Mouse (Mus musculus): ENCODE results near the gene Camkmt.

The Camkmt gene

DNA sequence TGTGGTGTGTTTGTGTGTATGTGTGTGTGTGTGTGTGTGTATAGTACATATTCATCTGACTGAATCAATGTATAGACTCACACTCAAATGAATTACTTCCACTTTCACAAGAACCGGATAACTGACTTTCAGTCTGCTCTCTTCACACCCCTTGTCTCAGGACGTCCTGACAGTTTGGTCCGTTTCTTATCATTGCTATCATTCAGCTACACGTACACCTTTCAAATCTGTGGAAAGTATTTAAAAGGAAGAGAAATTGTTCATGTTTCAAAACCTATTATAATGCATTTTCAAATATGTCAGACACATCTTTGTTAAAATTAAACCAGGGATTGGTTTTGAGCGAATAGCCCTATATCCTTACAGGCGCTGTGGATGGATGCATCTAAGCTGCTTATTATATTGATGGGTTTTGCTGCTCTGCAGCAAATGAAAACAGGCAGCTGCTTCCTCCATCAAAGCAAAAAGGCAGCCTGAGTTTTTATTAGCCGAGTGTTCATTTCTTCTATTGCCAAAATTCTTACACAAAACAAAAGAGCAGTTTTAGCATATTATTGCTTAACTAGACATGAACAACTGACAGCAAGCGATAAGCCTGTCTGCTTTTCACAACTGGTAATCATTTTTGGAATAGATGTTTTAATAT is 291.3 kb downstream of the Camkmt start:
- TF ChIP-seq GATA4 (IDR thresholded peaks at IDR 0.05; ENCODE audit: insufficient replicate concordance, low read length) = no peak

DNA sequence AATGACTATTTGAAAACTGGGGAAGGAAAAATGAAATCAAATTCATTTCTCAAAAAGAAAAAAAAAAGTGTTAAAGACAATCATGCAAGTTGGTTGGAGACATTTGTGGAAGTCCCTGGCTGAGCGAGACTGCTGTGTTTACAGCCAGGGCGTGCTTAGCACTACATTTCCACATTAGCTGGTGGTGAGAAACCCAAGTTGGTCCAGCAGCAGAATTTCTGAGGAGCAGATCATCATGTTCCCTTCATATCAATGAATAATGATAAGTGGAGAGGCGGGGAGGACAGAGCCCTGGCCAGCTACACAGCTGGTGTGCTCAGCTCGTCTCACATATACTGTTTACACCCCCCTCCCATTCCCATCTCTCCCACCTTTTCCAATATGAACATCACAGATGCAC is 292.0 kb downstream of the Camkmt start:
- no peak for TF ChIP-seq GATA4 (IDR thresholded peaks at IDR 0.05; ENCODE audit: insufficient replicate concordance, low read length)

DNA sequence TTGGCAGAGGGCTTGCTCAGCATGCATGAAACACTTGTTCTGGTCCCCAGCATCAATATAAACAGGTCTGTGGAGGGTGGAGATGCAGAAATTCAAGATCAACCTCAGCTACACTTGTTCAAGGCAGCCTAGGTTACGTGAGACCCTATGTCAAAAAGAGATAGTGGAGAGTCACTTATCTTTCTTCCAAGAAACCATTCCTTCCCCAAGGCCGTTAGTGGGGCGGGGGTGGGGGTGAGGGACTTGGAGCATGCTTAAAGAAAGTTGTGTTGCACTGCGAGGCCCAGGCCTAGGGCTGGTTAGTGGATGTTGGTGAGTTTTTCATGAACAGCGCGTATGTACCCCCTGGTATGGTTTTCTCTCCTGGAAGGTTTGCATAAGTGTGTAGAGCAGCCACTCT is 292.6 kb downstream of the Camkmt start:
- no peak for TF ChIP-seq GATA4 (IDR thresholded peaks at IDR 0.05; ENCODE audit: insufficient replicate concordance, low read length)

DNA sequence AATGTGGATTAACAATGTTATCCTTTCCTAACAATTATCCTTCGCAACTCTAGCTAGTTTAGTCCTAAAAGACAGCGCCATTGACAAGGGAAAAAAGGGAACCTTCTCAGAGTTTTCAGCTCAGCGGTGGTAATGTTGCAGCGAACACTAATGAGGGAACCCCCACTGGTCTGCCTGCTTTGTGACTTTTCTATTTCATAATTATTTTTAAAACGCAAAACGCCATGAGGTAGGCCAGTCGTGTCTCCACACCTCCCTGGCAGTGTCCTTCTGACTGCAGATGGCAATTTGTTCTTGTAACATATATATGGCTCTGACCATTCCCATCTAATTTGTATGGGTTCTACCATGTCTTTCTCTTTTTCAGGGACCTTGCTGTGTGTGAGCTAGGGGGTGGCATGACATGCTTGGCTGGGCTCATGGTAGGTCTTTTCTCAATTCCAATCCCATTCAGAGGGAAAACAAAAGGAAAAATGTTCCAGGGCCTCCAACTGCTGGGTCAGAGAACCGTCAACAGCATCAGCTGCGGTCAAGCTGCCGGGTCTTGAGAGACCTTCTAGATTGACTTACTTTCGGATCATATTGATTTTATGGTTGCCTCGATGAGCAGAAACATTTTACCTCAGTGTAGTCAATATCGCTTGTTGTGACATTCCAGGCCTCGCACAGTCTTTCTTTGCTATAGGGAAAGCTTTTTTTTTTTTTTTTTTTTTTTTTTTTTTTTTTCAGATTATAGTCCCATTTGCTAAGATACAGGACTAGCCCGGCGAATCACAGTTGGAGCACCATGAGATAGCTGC is 302.9 kb downstream of the Camkmt start:
- TF ChIP-seq GATA4 (IDR thresholded peaks at IDR 0.05; ENCODE audit: insufficient replicate concordance, low read length) = no peak

DNA sequence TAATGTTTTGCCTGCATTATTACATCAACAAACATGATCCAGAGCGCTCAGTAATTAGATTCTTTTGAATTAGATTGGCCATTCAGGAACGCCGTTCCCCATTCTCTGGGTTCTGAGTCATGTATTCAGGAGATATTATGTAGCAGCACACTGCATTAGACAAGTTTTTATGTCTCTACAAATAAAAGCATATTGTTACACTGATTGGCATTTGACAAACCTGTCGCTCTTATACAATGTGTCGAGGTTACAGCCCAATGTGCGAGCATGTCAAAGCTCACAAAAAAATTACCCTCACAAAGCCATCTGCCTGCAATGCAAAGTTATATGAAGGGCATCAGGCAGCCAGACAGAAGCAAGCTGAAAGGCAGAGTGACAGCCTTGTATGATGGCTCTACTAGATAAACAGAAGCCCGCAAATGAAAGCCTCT is 303.6 kb downstream of the Camkmt start:
- no peak for TF ChIP-seq GATA4 (IDR thresholded peaks at IDR 0.05; ENCODE audit: insufficient replicate concordance, low read length)

DNA sequence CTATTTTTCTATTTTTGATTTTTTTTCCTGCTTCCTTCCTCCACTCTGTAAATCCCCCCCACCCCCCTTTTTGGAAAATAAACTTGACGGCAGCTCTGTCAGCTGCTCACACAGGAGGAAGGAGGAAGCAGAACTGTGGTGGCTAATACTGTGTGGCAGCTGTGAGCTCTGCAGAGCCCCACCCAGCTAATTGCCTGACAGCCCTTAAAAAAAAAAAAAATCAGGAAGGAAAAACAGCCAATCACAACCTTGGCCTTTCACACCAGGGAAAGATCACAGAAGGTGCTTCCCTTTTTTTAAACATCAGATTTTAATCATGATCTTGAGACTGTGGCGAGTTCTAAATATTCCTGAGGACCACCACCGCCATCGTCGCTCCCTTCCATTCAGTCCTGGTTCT is 305.1 kb downstream of the Camkmt start:
- TF ChIP-seq GATA4 (IDR thresholded peaks at IDR 0.05; ENCODE audit: insufficient replicate concordance, low read length) = no peak

DNA sequence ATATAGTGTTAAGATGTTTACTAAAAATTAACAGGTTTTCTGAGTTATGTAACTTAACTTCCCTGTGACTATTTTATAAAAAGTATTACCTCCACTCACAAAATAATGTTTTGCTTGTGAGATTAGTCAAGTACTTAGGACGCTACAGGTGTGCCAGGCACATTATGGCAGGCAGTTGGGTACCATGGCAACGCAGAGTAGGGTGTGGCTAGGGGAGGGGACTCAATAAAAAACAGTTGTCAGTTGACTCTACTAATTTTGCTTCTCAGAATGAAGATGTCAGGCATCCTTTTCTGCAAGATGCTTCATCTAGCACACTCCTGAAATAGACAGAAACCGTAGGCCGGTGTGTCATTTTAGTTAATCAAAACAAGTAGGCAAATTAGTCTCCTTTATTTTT is 310.4 kb downstream of the Camkmt start:
- no peak for TF ChIP-seq GATA4 (IDR thresholded peaks at IDR 0.05; ENCODE audit: insufficient replicate concordance, low read length)

DNA sequence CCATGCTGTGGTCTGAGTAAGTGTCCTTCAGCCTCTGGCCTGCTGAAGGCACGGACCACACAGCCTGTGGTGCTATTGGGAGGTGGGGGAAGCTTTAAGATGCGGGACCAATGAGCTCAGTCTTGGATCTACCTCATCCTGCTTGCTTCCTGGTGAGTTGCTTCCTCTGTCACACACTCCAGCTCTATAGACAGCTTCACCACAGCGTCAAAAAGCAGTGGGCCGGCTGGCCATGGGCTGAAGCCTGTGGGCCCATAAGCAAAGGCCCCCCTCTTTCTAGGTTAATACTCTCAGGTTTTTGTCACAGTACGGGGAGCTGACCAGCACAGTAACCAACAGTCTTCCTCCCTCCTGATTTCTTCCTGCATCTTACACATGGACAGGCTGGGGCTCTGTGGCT is 314.8 kb downstream of the Camkmt start:
- TF ChIP-seq GATA4 (IDR thresholded peaks at IDR 0.05; ENCODE audit: insufficient replicate concordance, low read length) = no peak

DNA sequence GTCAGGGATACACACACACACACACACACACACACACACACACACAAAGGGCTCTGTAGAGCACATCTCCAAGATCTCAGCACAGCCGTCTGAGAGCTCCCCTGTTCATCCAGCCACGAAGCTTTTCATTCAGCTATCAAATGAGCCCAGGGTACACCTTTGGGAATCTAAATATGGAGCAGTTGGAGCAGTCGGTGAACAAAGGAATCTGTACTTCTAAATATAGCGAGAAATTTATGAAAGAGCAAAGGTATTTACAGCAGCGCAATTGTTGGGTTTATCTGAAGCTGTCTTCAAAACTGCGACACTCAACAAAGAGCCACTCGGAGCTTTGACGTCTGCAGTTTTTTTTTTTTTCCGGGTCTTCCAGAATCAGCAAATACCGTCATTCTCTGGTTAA is 315.8 kb downstream of the Camkmt start:
- TF ChIP-seq GATA4 (IDR thresholded peaks at IDR 0.05; ENCODE audit: insufficient replicate concordance, low read length) = no peak

DNA sequence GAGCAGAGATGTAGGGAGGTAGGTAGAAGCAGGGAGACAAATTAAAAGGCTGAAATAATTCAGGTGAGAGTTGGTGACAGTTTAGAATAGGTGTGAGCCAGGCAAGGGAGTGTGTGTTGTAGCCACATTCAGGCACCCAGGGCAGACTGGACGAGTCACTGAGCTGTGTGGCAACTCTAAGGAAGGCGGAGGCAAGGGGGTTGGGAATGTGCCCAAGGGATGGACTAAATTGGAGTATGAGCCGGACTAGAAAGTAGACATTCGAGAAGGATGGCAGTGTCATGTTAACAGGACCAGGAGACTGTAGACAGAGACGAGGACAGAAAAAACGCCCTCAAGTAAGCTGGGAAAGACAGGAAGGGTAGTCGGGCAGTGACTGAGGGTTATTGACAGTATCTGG is 338.5 kb downstream of the Camkmt start:
- TF ChIP-seq GATA4 (IDR thresholded peaks at IDR 0.05; ENCODE audit: insufficient replicate concordance, low read length) = no peak

DNA sequence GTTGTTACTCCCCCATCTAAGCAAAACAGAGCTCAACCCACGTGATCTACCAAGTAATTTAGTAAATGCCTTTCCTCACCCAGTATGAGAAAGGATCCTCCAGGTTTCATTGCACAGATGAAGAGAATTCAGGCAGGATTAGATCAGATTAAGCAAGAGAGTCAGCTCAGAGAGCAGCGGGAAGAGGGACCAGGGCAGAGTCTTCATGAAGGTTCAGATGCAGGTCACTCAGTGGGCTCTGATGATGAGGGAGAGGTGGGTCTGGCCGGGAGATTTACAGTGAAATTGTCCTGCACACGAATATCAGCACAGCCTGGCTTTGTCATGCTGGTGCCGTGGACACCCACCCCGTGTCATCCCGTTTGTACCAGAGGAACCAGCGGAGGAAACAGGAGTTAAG is 342.6 kb downstream of the Camkmt start:
- TF ChIP-seq GATA4 (IDR thresholded peaks at IDR 0.05; ENCODE audit: insufficient replicate concordance, low read length) = no peak

DNA sequence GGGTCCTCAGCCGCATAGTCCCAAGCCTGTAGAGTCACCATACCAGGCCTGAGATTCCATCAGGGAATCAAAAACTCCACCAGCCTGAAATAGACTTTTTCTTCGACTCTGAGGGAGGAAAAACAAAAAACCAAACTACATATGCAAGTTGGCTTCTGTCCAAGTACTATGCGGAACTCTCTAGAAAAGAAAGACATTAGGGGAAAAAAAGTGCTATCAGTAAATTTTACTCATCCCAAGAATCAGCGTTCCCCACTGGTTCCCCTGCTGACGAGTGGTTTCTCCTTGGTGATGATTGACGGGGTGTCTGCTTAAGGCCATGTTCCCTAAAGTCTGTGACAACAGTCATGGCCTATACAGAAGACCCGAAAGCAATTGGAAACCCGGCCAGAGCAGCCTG is 352.7 kb downstream of the Camkmt start:
- TF ChIP-seq GATA4 (IDR thresholded peaks at IDR 0.05; ENCODE audit: insufficient replicate concordance, low read length) = no peak

DNA sequence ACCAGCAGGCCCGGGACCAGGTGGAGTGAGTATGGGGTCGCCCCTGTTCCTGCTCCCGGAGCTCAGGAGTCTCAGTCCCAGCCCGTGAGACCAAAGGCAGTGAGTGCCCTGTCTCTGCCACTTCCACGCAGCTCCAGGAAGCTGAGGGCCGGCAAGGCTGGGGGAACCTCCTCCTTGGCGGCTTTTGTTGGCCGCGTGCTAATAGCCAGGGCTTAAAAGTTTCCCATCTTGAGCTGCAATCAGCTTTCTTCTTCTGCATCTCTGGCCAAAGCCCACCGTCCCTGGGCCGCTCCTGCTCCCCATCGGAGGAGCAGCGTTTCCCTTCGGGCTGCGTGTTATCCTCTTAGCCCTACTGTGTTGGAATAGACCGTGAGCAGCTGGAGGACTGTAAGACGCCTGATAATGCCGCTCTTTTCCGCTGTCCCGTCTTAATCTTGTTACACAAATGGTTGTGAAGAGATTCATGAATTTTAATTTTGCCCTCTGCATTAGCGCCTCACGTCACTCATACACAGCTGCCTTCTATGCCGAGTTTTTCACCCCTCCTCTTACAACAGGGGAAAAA is 364.1 kb downstream of the Camkmt start:
- no peak for TF ChIP-seq GATA4 (IDR thresholded peaks at IDR 0.05; ENCODE audit: insufficient replicate concordance, low read length)

DNA sequence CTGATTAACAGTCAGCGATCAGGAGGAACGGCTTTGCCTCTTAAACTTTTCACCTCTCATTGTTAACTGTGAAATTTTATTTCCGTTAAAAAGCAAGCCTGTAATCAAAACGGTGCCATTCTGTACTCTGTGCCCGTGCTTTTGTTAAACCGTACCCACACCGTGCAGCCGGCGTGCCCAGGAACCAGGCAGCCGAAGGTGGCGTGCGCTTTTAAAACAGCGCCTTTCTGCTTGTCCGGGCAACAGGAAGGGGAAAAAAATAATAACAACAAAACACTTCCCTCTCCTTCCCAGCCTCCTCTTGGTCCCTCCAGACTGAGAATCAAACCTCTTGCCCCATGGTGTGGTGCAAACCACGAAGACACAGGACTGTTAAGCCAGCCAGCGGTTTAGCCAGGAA is 364.7 kb downstream of the Camkmt start:
- no peak for TF ChIP-seq GATA4 (IDR thresholded peaks at IDR 0.05; ENCODE audit: insufficient replicate concordance, low read length)

DNA sequence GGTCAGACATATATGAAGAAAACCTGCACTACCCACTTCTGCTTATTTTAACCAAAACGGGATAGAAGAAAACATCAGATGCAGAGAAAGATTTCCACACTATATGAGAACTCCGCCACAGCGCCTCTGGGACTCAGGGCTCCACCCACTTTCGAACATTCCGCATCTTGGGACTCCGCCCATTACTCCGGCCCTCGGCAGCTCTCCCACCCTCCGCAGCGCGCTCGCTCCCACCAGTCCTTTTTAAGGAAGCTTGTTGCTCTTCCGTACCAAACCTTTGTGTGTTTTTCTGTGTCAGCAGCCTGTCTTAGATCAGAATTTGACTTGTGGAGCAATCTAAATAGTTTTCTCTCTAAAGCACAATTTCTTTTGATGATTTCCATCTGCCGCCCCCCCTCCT is 367.7 kb downstream of the Camkmt start:
- TF ChIP-seq GATA4 (IDR thresholded peaks at IDR 0.05; ENCODE audit: insufficient replicate concordance, low read length) = no peak

DNA sequence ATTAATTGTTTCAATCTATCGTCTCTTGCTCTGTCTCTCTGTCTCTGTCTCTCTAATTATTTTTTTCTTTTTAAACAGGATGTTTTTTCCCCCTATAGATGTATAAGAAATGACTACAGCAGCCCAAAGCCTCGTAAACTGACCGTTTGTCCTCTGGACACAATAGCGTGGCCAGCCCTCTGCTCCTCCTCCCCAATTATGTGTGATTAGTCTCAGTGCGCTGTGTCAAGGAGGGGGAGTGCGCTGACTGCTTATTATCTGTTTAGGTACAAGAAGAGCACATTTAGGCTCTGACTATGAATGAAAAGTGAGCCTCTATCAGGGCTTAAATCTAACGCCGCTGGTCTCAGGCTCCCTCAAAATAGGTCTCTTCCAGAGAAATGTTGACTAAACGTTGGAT is 368.2 kb downstream of the Camkmt start:
- no peak for TF ChIP-seq GATA4 (IDR thresholded peaks at IDR 0.05; ENCODE audit: insufficient replicate concordance, low read length)
